Mouse (Mus musculus) CH12.LX (cell line): ENCODE results near the gene Ccdc144b.

ENCODE experiments used
- CTCF ChIP-seq, 2 experiments: IDR thresholded peaks in 1 of 2; conservative IDR thresholded peaks in 1 of 2; 2 replicates each; pipeline ENCODE4 v1.5.1; 2011 to 2012; ENCODE audit warnings: low read depth in 2 of 2, low read length in 2 of 2, improper control_type of control experiment in 1 of 2, inconsistent platforms in 1 of 2, mild to moderate bottlenecking in 1 of 2, moderate library complexity in 1 of 2
- MAX ChIP-seq: IDR thresholded peaks from 2 replicates; pipeline ENCODE4 v1.6.1; 2011; ENCODE audit warnings: low read length, improper control_type of control experiment
- POLR2A ChIP-seq: IDR thresholded peaks from 2 replicates; pipeline ENCODE4 v1.6.1; 2011; ENCODE audit warnings: low read depth, mild to moderate bottlenecking, improper control_type of control experiment, low read length
- ZC3H11A ChIP-seq: IDR thresholded peaks from 2 replicates; pipeline ENCODE4 v1.6.1; 2012; ENCODE audit warnings: low read depth, mild to moderate bottlenecking, inconsistent platforms, low read length, improper control_type of control experiment

DNA sequence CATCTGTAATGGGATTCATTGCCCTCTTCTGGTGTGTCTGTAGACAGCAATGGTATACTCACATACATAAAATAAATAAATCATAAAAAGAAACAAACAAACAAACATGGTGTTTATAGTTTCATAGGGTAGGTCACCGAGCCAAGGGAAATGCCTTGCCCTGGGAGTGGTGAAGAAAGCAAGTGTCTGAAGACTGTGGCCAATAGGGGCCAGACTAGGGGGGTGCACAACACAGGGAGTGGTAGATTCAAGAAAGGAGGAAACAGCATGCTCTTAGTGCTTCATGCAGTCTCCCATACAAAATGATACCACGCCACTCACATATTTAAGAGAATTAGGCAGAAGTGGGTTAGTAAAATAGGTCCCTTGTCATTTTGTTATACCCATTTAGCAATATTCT lies 11.8 kb upstream of the Ccdc144b start:
- TF ChIP-seq POLR2A: no peak
- TF ChIP-seq MAX: no peak
- TF ChIP-seq ZC3H11A: no peak
- peak in 1 of 2 experiments; percentile 39; a peak in 1 of 4 replicates for TF ChIP-seq CTCF (conservative IDR thresholded peaks at IDR 0.05 in 1 of 2, IDR thresholded peaks at IDR 0.05 in 1 of 2; ENCODE audit: low read depth in 2 of 2, low read length in 2 of 2)
